Mouse (Mus musculus): ENCODE data around the gene Hnrnpul1. TPM values are rescaled to one million over a fixed set of nuclear protein-coding genes. Genes with fewer than 3 reads are reported as not detected.

Hnrnpul1 gene
- polyA plus RNA-seq, 1 experiment: 84.0 TPM

DNA sequence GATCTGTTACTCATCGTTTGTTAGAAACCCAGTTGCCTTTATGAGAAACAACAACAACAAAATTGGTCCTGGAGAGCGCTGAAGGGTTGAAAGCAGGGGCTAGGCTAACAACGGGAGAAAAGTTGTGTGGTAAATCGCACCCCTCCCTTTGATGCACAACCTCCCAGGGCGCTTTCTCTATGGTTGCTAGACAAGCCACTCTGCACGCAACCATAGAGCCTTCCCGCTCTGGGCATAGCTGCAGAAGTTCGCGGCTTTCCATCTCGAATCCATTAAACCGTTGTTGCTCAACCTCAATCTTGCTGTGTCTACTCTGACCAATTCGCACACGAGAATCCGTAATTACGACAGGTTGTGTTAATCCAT is 894 bp upstream of the Hnrnpul1 start:
- no peak for TF ChIP-seq CEBPB (IDR thresholded peaks at IDR 0.05; ENCODE audit: low read depth)
- no peak for TF ChIP-seq FOSL1 (IDR thresholded peaks at IDR 0.05; ENCODE audit: insufficient read depth, low read length, poor library complexity, severe bottlenecking)
- TF ChIP-seq MAX (IDR thresholded peaks at IDR 0.05): peak; percentile 4
- Histone ChIP-seq H3K79me2 (ENCODE audit: control insufficient read depth, insufficient read depth) (peaks cover 41% of the 10 kb centered on the region), H3K27me3 (ENCODE audit: control insufficient read depth, insufficient read depth, insufficient read length) (no peaks in the 10 kb centered on the region), H3K4me3 (ENCODE audit: insufficient read depth, poor library complexity, severe bottlenecking) (peak overlapping the region; percentile 23), H3K79me3 (ENCODE audit: low read depth) (peaks cover 36% of the 10 kb centered on the region), H3K36me3 (ENCODE audit: control insufficient read depth, insufficient read depth) (peaks cover 51% of the 10 kb centered on the region), H3ac (ENCODE audit: control insufficient read depth, insufficient read length, low read depth) (peak overlapping the region; percentile 52)

DNA sequence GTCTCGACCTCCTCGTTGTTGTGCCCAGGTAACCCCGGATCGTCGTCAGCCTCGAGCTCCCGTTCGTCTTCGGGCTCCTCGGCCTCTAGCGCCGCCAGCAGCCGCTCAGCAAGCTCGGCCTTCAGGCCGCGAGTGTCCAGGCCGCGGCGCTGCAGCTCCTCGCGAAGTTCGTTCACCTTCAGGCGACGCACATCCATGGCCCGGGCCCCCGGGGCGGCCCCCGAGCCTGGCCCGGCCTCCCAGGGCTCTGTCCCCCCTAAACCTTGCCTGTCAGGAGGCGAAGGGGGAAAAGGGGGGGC is 169 bp downstream of the Hnrnpul1 start:
- Histone ChIP-seq H3K27me3 (ENCODE audit: control insufficient read depth, insufficient read depth, insufficient read length) (no peaks in the 10 kb centered on the region), H3K36me3 (ENCODE audit: control insufficient read depth, insufficient read depth) (peaks cover 53% of the 10 kb centered on the region), H3K79me2 (ENCODE audit: control insufficient read depth, insufficient read depth) (peaks cover 49% of the 10 kb centered on the region), H3K4me3 (ENCODE audit: insufficient read depth, poor library complexity, severe bottlenecking) (peak overlapping the region; percentile 83), H3ac (ENCODE audit: control insufficient read depth, insufficient read length, low read depth) (peak overlapping the region; percentile 91), H3K79me3 (ENCODE audit: low read depth) (peaks cover 40% of the 10 kb centered on the region)
- TF ChIP-seq CTCF (IDR thresholded peaks at IDR 0.05; ENCODE audit: control insufficient read depth, insufficient read depth, insufficient read length) (peak; percentile 14), FOSL1 (IDR thresholded peaks at IDR 0.05; ENCODE audit: insufficient read depth, low read length, poor library complexity, severe bottlenecking) (no peak), MYOG (IDR thresholded peaks at IDR 0.05; ENCODE audit: control insufficient read depth, extremely low read depth, insufficient read length) (no peak), MAX (IDR thresholded peaks at IDR 0.05) (no peak)

DNA sequence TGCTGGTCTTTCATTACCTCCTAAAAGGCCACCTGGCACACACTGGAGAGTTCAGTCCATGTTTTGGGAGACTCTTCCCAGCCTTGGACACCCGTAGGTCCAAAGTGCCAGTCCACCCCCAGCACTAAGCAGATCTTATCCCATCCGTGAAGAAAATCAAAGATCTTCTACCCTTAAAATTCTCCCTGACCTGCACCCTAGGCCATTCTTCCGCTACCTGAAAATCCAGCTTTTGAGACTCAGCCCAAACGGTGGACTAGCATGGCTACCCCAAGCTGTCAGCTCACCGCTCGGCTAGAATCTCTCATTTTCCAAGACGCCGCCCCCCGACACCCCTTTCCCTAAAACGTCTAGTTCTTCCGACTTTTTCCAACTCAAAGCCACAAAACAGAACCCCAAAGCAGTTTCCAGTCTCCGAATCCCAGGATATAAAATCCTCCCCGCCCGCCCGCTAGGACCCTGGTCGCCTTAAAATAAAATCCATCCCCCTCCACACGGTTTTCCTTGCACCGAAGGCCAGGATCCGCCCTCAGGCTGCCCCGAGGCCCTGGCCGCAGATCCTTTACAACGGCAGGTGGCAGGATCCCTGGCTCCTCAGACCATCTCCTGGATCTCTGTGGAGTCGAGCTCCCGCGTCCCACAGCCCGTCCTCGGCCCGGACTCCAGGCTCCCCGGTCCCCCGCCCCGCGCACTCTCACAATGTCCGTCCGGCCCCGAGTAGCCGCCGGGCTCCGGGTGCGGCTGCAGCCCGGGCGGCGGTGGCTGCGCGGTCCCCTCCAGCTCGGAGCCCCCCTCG is 716 bp downstream of the Hnrnpul1 start:
- TF ChIP-seq MYOD1 (IDR thresholded peaks at IDR 0.05; ENCODE audit: control insufficient read depth, insufficient read length, low read depth) (no peak), CEBPB (IDR thresholded peaks at IDR 0.05; ENCODE audit: low read depth) (no peak), USF1 (IDR thresholded peaks at IDR 0.05; ENCODE audit: low read depth) (no peak), MAX (IDR thresholded peaks at IDR 0.05) (no peak), CTCF (IDR thresholded peaks at IDR 0.05; ENCODE audit: control insufficient read depth, insufficient read depth, insufficient read length) (no peak), FOSL1 (IDR thresholded peaks at IDR 0.05; ENCODE audit: insufficient read depth, low read length, poor library complexity, severe bottlenecking) (no peak), MYOG (IDR thresholded peaks at IDR 0.05; ENCODE audit: control insufficient read depth, extremely low read depth, insufficient read length) (no peak)
- H3K79me2 ChIP-seq (ENCODE audit: control insufficient read depth, insufficient read depth): peaks cover 55% of the 10 kb centered on the region
- peak overlapping the region; percentile 83 for H3K4me3 ChIP-seq (ENCODE audit: insufficient read depth, poor library complexity, severe bottlenecking)
- peaks cover 40% of the 10 kb centered on the region for H3K79me3 ChIP-seq (ENCODE audit: low read depth)
- peak overlapping the region; percentile 91 for H3ac ChIP-seq (ENCODE audit: control insufficient read depth, insufficient read length, low read depth)
- H3K27me3 ChIP-seq (ENCODE audit: control insufficient read depth, insufficient read depth, insufficient read length): no peaks in the 10 kb centered on the region
- H3K36me3 ChIP-seq (ENCODE audit: control insufficient read depth, insufficient read depth): peaks cover 50% of the 10 kb centered on the region

DNA sequence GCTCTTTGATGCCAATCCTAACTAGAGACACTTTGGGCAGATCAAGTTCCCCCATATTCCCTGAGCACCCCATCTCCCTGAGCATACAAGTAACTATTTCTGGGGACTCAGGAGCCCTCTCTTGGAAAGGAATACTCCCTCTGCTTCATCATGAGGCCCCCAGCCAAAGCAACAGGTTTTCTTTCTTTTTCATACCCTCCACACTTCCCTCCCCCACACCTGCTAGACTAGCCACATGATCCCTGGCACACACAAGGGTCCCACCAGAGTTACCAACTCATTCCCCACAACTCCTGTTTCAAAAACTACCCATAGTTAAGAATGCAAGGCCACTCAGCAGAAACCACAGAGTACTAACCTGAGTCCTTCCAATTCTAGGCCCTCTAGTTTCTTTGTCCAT is 1.5 kb downstream of the Hnrnpul1 start:
- Histone ChIP-seq H3K79me2 (ENCODE audit: control insufficient read depth, insufficient read depth) (peaks cover 62% of the 10 kb centered on the region), H3K27me3 (ENCODE audit: control insufficient read depth, insufficient read depth, insufficient read length) (no peaks in the 10 kb centered on the region), H3K4me3 (ENCODE audit: insufficient read depth, poor library complexity, severe bottlenecking) (peak overlapping the region; percentile 83), H3ac (ENCODE audit: control insufficient read depth, insufficient read length, low read depth) (peak overlapping the region; percentile 18), H3K36me3 (ENCODE audit: control insufficient read depth, insufficient read depth) (peaks cover 48% of the 10 kb centered on the region), H3K79me3 (ENCODE audit: low read depth) (peaks cover 40% of the 10 kb centered on the region)
- no peak for TF ChIP-seq CEBPB (IDR thresholded peaks at IDR 0.05; ENCODE audit: low read depth)
- TF ChIP-seq MYOD1 (IDR thresholded peaks at IDR 0.05; ENCODE audit: control insufficient read depth, insufficient read length, low read depth): no peak
- no peak for TF ChIP-seq MYOG (IDR thresholded peaks at IDR 0.05; ENCODE audit: control insufficient read depth, extremely low read depth, insufficient read length)
- TF ChIP-seq CTCF (IDR thresholded peaks at IDR 0.05; ENCODE audit: control insufficient read depth, insufficient read depth, insufficient read length): no peak
- TF ChIP-seq USF1 (IDR thresholded peaks at IDR 0.05; ENCODE audit: low read depth): no peak
- TF ChIP-seq MAX (IDR thresholded peaks at IDR 0.05): no peak
- TF ChIP-seq FOSL1 (IDR thresholded peaks at IDR 0.05; ENCODE audit: insufficient read depth, low read length, poor library complexity, severe bottlenecking): no peak

DNA sequence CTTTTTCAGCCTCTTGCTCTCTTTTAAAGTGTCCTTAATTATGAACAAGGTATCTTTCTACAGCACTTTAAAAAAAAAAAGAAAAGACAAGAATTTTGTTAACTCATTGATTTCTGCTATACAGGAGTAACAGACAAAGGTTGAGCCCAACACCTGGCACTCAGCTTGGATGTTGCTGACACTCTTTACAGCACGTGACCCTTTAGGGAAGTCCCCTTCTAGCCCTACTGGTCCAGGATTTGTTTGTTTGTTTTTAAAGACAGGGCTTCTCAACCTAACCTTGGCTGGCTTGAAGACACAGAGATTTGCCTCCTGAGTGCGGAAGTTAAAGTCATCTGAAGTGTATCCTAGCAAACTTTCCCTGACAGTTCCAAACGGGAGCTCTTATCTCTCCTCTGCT is 7.7 kb downstream of the Hnrnpul1 start:
- Histone ChIP-seq H3K36me3 (ENCODE audit: control insufficient read depth, insufficient read depth) (peaks cover 85% of the 10 kb centered on the region), H3K27me3 (ENCODE audit: control insufficient read depth, insufficient read depth, insufficient read length) (no peaks in the 10 kb centered on the region), H3K4me3 (ENCODE audit: insufficient read depth, poor library complexity, severe bottlenecking) (no peak overlapping the region), H3K79me2 (ENCODE audit: control insufficient read depth, insufficient read depth) (peaks cover 35% of the 10 kb centered on the region), H3ac (ENCODE audit: control insufficient read depth, insufficient read length, low read depth) (no peak overlapping the region), H3K79me3 (ENCODE audit: low read depth) (peaks cover 18% of the 10 kb centered on the region)
- TF ChIP-seq MAX (IDR thresholded peaks at IDR 0.05) (no peak), USF1 (IDR thresholded peaks at IDR 0.05; ENCODE audit: low read depth) (no peak), MYOG (IDR thresholded peaks at IDR 0.05; ENCODE audit: control insufficient read depth, extremely low read depth, insufficient read length) (no peak), FOSL1 (IDR thresholded peaks at IDR 0.05; ENCODE audit: insufficient read depth, low read length, poor library complexity, severe bottlenecking) (no peak), CTCF (IDR thresholded peaks at IDR 0.05; ENCODE audit: control insufficient read depth, insufficient read depth, insufficient read length) (no peak), MYOD1 (IDR thresholded peaks at IDR 0.05; ENCODE audit: control insufficient read depth, insufficient read length, low read depth) (no peak), CEBPB (IDR thresholded peaks at IDR 0.05; ENCODE audit: low read depth) (no peak)

DNA sequence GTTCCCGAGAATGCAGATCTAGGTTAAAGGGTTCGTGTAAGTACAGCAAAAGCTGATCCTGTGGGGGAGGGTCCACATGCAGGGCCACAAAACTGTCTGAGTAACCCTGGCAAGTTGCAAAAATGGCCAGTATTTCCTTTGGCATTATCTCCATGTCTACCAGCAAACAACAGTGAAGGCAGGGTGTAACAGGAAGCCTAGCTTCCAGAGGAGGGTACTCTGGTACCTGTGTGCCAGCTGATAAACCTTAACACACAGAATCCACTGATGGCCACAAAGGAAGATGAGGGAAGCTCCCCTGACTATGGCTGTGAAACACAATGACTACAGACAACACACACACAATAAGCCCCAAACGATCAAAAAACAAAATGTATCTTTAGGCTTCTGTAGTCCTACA is 16.3 kb downstream of the Hnrnpul1 start:
- Histone ChIP-seq H3K4me3 (ENCODE audit: insufficient read depth, poor library complexity, severe bottlenecking) (no peak overlapping the region), H3ac (ENCODE audit: control insufficient read depth, insufficient read length, low read depth) (no peak overlapping the region), H3K79me2 (ENCODE audit: control insufficient read depth, insufficient read depth) (peaks cover 16% of the 10 kb centered on the region), H3K36me3 (ENCODE audit: control insufficient read depth, insufficient read depth) (peaks cover 85% of the 10 kb centered on the region), H3K27me3 (ENCODE audit: control insufficient read depth, insufficient read depth, insufficient read length) (no peaks in the 10 kb centered on the region), H3K79me3 (ENCODE audit: low read depth) (no peaks in the 10 kb centered on the region)
- TF ChIP-seq FOSL1 (IDR thresholded peaks at IDR 0.05; ENCODE audit: insufficient read depth, low read length, poor library complexity, severe bottlenecking) (no peak), CEBPB (IDR thresholded peaks at IDR 0.05; ENCODE audit: low read depth) (no peak), MYOD1 (IDR thresholded peaks at IDR 0.05; ENCODE audit: control insufficient read depth, insufficient read length, low read depth) (no peak), MAX (IDR thresholded peaks at IDR 0.05) (no peak), MYOG (IDR thresholded peaks at IDR 0.05; ENCODE audit: control insufficient read depth, extremely low read depth, insufficient read length) (no peak), CTCF (IDR thresholded peaks at IDR 0.05; ENCODE audit: control insufficient read depth, insufficient read depth, insufficient read length) (no peak), USF1 (IDR thresholded peaks at IDR 0.05; ENCODE audit: low read depth) (no peak)

All from C2C12 (cell line).